ENCODE assay signal across 8 mouse cellular contexts in genomic region chr6:131382232-131382983, GRCm38 (mm10). TPM values are rescaled to one million over a fixed set of nuclear protein-coding genes. Genes with fewer than 3 reads are reported as not detected.
DNase-seq lines count a peak whose midpoint lies in the region; ATAC-seq lines count a peak whose summit lies in the region.

No protein-coding gene starts in this region.

- peak overlapping the region; percentile 26 to 66 for H3K27ac ChIP-seq in heart, embryonic 14.5 days (replicated peaks in 1 of 2; ENCODE audit: control insufficient read depth in 1 of 2, insufficient read depth in 1 of 2, low read depth in 2 of 2, low read length in 2 of 2)
- 0 out of 2 replicates have a peak overlapping the region, but pooled peaks have one; percentile 15 for H3K27ac ChIP-seq in limb, embryonic 13.5 days

- peaks cover 7 to 56% of the 10 kb centered on the region in 2 experiments for H3K4me1 ChIP-seq in heart, embryonic 14.5 days (ENCODE audit: control insufficient read depth in 2 of 2, insufficient read depth in 2 of 2, low read length in 2 of 2)
- H3K4me1 ChIP-seq in limb, embryonic 13.5 days: peaks cover 40% of the 10 kb centered on the region

- H3K4me2 ChIP-seq in heart, embryonic 14.5 days (ENCODE audit: low read length): peak overlapping the region; percentile 35
- H3K4me2 ChIP-seq in limb, embryonic 13.5 days (replicated peaks): peak overlapping the region; percentile 16

- peaks cover 47% of the 10 kb centered on the region for H3K36me3 ChIP-seq in heart, embryonic 14.5 days (ENCODE audit: control insufficient read depth, insufficient read depth, low read length)
- peaks cover 31% of the 10 kb centered on the region for H3K36me3 ChIP-seq in limb, embryonic 13.5 days

- DNase-seq in testis, postnatal 14 days (ENCODE audit: low spot score): peak; percentile 35
- no peak for DNase-seq in testis, postnatal 10 days (ENCODE audit: low spot score)
- peak; percentile 64 to 65 for DNase-seq in cerebellum, postnatal 10 days
- peak; percentile 77 for DNase-seq in retina, postnatal 1 day
- no peak for DNase-seq in left cerebral cortex, adult 9 months (ENCODE audit: low spot score in 2 of 2)
- DNase-seq in spleen, postnatal 10 days (ENCODE audit: low spot score in 2 of 2): no peak

- no peaks in the 10 kb centered on the region for H3K9me3 ChIP-seq in heart, embryonic 14.5 days (ENCODE audit: control insufficient read depth, low read length)
- H3K9me3 ChIP-seq in limb, embryonic 13.5 days: no peaks in the 10 kb centered on the region

- no peak overlapping the region for H3K4me3 ChIP-seq in heart, embryonic 14.5 days (ENCODE audit: control insufficient read depth in 1 of 2, insufficient read depth in 1 of 2, low read depth in 1 of 2, low read length in 2 of 2)
- H3K4me3 ChIP-seq in limb, embryonic 13.5 days: no peak overlapping the region

- no peak overlapping the region for H3K9ac ChIP-seq in heart, embryonic 14.5 days (ENCODE audit: low read length)
- H3K9ac ChIP-seq in limb, embryonic 13.5 days: 0 out of 2 replicates have a peak overlapping the region, but pooled peaks have one; percentile 19

- H3K27me3 ChIP-seq in heart, embryonic 14.5 days (ENCODE audit: control insufficient read depth, insufficient read depth, low read length): no peaks in the 10 kb centered on the region
- no peaks in the 10 kb centered on the region for H3K27me3 ChIP-seq in limb, embryonic 13.5 days

- WGBS in heart, embryonic 14.5 days: 59% methylated on average over 14 of the region's 14 CpGs
- 57% methylated on average over 14 of the region's 14 CpGs for WGBS in limb, embryonic 13.5 days

- ATAC-seq in heart, embryonic 14.5 days (ENCODE audit: insufficient number of reproducible peaks, insufficient read depth, low FRiP score, low read depth): peak; percentile 23; the same call in 1 of the 2 replicates
- no peak for ATAC-seq in limb, embryonic 13.5 days (ENCODE audit: low FRiP score, low read depth)

RNA-seq across cellular contexts. Expression of gene Ybx3, which starts 5.9 kb away (rescaled TPM):
- polyA plus RNA-seq in heart, embryonic 14.5 days (2014; fragmentation: Nextera tagmentation; extraction: Ambion mirVana): 76.4 and 98.6 TPM in 2 replicates
- polyA plus RNA-seq in limb, embryonic 13.5 days (2015; fragmentation: Nextera tagmentation; extraction: Ambion mirVana): 41.0 and 43.5 TPM in 2 replicates

RNA-seq across cellular contexts. Expression of gene Styk1, which starts 29.0 kb away (rescaled TPM):
- polyA plus RNA-seq in heart, embryonic 14.5 days (2014; fragmentation: Nextera tagmentation; extraction: Ambion mirVana): 0.12 and 0.39 TPM in 2 replicates
- 2.1 and 2.2 TPM in 2 replicates for polyA plus RNA-seq in limb, embryonic 13.5 days (2015; fragmentation: Nextera tagmentation; extraction: Ambion mirVana)

Comparison
In these comparisons a context has a peak if more than half of its experiments do, and no peak if none do; other contexts are left out.
1. DNase-seq: peak in testis, postnatal 14 days (single experiment), cerebellum, postnatal 10 days (2 of 2) and retina, postnatal 1 day (single experiment); none in testis, postnatal 10 days (single experiment), left cerebral cortex, adult 9 months (0 of 2) and spleen, postnatal 10 days (0 of 2).